Mouse (Mus musculus): ENCODE measurements around the gene Ppp1r16b. TPM values are rescaled to one million over a fixed set of nuclear protein-coding genes. Genes with fewer than 3 reads are reported as not detected.

Ppp1r16b gene
- total RNA-seq, 2 experiments from 2014 or later, result 74.2 to 76.5 TPM

DNA sequence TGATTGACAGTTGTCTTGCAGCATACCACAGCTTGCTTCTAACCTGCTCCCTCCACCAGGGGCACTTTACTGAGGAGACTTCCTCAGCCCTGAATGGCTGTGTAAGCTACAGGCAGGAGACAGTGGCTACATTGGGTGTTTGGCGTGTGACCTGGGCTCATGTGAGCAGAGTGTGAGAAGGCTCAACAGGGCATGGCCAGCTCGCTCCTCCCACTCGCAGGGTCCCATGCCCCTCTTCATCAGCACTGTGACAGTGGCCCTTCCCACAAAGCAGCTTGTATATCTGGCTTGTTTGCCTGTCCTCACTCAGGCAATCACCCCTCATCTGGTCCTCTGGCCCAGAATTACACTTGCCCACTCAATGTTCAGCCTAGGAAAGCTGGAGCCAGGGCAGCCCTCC, 73.9 kb downstream of the Ppp1r16b start:
- intact Hi-C loops (cut with DNase I), result no loop called here
- no peak for DNase-seq (ENCODE audit: low spot score in 2 of 2)

DNA sequence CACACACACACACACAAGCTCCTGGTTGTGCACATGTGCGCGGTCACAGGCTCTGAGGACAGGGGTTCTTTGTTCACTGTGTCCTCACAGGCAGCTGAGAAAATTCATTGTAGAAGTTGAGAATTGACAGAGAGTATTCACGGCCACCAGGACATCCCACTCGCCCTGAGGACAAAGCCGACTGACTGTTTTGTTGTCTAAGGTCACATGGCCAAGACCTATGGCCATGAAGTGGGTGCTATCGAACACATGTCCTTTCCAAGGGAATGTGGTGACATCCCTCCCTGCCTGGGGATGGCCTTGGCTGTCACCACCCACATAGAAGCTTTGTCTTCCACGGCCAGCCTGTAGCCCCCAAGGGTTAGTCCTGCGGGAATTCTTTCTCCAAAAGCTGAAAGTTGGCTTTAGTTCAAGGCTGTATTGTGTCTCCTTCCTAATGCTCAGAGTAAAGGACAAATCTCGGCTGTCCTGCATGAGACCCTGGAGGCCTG, 75.9 kb downstream of the Ppp1r16b start:
- intact Hi-C loops (cut with DNase I), result loop anchor here (5.0 kb wide), 1 partner anchor 74 kb away; the partner anchor contains the start of gene Ppp1r16b
- DNase-seq (ENCODE audit: low spot score in 2 of 2), result peak in 1 of 2 experiments; percentile 20

DNA sequence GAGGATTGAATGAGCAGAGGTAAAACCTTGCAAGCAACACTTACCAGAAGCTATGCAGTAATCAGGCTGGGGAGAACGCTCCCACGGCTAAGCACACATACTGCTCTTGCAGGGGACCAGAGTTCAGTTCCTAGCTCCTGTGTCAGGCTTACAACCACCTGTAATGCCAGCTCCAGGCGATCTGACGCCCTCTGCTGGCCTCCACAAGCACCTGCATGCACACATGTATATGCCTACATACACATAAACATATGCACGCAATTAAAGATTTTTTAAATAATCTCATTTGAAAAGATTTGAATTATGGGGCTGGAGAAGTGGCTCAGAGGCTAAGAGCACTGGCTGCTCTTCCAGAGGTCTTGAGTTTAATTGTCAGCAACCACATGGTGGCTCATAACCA, 77.2 kb downstream of the Ppp1r16b start:
- no peak for DNase-seq (ENCODE audit: low spot score in 2 of 2)
- intact Hi-C loops (cut with DNase I), result loop anchor here (5.0 kb wide), 1 partner anchor 75 kb away; the partner anchor contains the start of gene Ppp1r16b

DNA sequence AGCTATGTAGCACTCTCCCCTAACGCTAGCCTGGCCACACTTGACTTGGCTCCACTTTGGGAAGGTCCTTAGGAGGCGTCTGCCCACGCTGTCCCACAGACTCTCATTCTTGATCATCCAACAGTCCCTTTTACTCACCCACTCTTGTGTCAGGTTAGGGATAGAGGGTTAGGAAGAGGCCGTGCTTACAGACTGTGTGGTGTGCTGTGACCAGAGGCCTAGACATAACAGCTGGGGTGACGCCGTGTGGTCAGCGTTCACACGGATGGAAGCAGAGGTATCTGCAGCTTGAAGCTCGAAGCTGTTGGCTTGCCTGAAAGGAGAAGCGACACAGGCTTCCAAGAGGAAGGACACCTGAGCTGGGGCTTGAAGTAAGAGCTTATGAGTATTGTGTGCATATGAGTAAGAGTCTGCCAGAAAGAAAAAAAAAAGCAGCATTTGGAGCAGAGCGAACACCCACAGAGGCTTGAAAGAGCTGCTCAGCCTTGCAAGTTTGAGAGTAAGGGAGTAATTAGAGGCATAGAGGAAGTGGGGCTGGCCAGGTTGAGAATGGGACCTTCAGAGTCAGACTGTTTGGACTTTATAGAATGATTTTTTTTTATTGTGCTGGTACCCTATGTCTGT, 78.4 kb downstream of the Ppp1r16b start:
- intact Hi-C loops (cut with DNase I), result loop anchor here (5.0 kb wide), 1 partner anchor 76 kb away; the partner anchor contains the start of gene Ppp1r16b

DNA sequence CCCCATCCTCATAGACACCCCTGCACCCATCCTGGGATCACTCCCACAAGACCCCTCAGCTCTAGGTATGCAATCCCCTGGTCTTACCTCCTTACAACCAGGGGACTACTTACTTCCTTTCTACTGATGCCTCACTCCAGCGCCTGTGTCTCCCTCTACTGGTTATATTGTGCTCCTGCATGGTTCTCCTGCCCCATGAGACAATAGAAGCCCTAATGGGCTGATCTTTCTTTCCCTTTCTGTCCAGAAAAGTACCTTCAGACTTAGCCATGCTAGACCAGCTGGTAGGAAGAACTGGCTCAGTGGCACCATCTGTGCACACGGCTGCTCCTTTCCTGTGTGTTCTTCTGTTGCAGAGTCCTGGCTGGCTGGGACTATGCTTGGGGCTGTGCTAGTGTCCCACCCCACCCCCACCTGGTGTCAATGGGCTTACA, 79.9 kb downstream of the Ppp1r16b start:
- intact Hi-C loops (cut with DNase I), result loop anchor here (5.0 kb wide), 1 partner anchor 193 kb away; no protein-coding TSS in a partner anchor
- DNase-seq (ENCODE audit: low spot score in 2 of 2), result peak; percentile 45 to 62

More for the DNA sequence above, 78.4 kb downstream of the Ppp1r16b start:
- no peak for DNase-seq (ENCODE audit: low spot score in 2 of 2)

DNA sequence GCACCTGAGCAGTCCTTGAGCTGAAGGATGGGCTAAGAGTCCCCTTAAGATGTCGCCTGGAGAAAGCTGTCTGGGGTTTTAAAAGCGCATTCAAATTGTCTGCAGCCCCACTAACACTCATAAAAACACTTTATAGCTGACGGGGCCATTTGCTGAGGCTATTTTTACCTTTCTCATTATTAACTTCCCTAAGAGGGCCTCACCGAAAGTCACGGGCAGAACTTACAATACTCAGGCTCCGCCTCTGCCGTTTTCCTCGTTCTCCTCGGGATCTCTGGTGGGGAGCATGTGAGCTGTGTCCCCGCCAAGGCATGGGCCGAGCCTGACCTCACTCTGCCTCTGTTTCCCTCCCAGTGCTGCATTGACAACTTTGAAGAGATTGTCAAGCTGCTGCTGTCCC, 81.0 kb downstream of the Ppp1r16b start:
- DNase-seq (ENCODE audit: low spot score in 2 of 2), result no peak
- intact Hi-C loops (cut with DNase I), result loop anchor here (5.0 kb wide), 1 partner anchor 194 kb away; no protein-coding TSS in a partner anchor

DNA sequence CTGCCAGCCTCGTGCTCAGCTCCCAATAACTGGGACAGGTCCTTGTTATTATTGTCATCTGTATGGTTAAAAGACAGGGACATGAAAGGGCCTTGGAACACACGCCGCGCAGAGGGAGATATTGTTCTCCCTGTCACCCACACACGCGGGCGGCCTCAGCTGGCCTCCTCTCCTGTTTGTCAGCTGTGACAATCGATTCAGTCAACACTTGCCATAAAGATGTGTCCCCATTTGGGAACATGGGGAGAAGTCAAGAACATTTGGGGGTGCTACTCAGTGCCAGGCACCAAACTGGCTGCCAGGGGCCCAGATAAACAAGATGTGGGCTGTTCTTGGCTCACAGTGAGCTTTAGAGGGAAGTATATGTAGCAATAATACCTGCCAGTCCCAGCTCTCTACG, 84.2 kb downstream of the Ppp1r16b start:
- intact Hi-C loops (cut with DNase I), result loop anchor here (5.0 kb wide), 1 partner anchor 197 kb away; no protein-coding TSS in a partner anchor
- DNase-seq (ENCODE audit: low spot score in 2 of 2), result no peak

DNA sequence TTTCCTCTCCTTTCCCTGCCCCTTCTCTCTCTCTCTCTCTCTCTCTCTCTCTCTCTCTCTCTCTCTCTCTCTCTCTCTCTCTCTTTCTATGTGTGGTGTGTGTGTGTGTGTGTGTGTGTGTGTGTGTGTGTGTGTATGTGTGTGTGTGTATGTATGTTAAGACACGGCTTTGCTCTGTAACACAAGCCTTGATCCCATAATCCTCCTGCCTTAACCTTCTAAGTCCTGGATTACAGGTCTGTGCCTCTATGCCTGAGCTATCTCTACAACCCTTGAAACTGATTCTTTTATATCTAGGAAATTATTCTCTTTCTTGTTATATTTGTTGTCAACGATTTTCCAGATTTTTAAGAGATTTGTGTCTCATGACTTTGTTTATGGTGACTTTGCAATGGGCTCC, 95.0 kb downstream of the Ppp1r16b start:
- intact Hi-C loops (cut with DNase I), result no loop called here
- no peak for DNase-seq (ENCODE audit: low spot score in 2 of 2)

DNA sequence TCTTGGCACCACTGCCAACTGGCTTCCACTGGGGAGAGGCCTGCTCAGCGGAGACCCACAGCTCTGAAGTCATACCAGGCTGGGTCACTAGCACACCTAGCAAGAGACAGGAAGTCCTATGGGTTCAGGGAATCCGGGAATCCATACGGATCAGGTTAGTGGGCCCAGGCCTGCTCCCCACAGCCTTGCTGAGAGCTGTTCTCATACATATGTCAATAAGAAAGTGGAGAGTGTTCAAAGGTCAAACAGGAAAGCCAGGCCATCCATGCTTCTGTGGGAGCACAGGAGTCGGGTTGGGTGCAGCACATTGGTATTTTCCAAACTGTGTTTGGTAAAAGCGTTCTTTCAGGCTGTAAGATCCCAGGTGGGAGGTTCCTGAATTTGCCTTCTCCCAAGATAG, 97.1 kb downstream of the Ppp1r16b start:
- intact Hi-C loops (cut with DNase I), result no loop called here

DNA sequence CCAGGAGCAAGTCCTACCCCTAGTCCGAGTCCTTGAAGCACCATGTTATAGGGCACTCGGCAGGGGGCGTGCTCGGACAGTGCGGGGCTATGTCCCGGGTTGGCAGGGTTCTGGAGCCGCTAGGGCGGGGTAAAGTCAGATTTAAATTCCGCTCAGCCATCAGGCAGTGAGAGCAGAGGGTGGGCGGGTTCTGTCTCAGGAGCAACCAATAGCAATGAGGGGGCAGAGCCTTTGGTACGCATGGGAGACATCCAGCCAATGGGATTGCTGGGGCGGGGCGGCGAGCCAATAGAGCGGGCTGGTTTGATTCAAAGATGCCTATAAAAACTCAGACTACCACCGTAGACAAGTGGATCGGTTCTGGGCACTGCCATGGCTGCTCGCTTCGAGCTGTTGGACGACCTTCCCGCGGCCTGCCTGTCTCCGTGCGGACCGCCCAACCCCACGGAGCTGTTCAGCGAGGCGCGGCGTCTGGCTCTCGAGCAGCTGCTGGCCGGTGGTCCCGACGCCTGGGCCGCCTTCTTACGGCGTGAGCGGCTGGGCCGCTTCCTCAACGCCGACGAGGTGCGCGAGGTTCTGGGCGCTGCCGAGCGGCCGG, 102.6 kb downstream of the Ppp1r16b start, which contains the start of gene Fam83d:
TSS of gene Fam83d (plus strand) at position 352 of the 598 bp plus-strand sequence.
- peak; percentile 95 to 98 for DNase-seq (ENCODE audit: low spot score in 2 of 2)
- intact Hi-C loops (cut with DNase I), result loop anchor here (5.0 kb wide), 1 partner anchor 94 kb away; no protein-coding TSS in a partner anchor

More for the DNA sequence above, 97.1 kb downstream of the Ppp1r16b start:
- DNase-seq (ENCODE audit: low spot score in 2 of 2), result no peak

DNA sequence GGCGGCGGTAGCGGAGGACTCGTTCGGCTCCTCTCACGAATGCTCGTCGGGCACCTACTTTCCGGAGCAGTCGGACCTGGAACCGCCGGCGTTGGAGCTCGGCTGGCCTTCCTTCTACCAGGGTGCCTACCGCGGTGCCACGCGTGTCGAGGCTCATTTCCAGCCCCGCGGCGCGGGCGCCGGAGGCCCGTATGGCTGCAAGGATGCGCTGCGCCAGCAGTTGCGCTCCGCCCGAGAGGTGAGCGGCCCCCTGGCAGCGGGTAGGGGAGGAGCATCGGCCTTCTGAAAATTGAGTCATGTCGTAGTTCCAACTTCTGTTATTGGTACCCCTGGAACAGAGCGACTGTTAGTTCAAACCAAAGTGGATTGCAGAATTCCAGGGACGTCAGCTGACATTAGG, 103.2 kb downstream of the Ppp1r16b start:
- intact Hi-C loops (cut with DNase I), result loop anchor here (5.0 kb wide), 1 partner anchor 94 kb away; no protein-coding TSS in a partner anchor
- no peak for DNase-seq (ENCODE audit: low spot score in 2 of 2)

DNA sequence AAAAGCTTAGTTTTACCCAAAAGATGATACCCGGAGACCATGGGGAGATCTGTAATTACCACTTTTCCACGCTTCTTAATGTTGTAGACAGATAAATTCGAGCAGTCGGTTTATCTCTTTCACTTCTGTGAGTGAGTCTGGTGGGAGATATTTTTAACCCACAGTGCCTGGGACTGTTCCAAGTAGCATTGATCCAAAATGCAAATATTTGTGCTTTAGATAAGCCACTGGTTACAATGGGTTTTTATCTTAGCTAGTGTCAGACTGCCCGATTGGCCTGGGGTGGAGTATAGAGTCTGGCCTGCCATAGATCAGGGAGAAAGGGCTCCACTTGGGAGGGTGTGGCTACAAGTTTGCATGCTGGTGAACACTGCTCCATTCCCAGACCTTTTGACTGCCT, 103.6 kb downstream of the Ppp1r16b start:
- no peak for DNase-seq (ENCODE audit: low spot score in 2 of 2)
- intact Hi-C loops (cut with DNase I), result loop anchor here (5.0 kb wide), 1 partner anchor 94 kb away; no protein-coding TSS in a partner anchor

DNA sequence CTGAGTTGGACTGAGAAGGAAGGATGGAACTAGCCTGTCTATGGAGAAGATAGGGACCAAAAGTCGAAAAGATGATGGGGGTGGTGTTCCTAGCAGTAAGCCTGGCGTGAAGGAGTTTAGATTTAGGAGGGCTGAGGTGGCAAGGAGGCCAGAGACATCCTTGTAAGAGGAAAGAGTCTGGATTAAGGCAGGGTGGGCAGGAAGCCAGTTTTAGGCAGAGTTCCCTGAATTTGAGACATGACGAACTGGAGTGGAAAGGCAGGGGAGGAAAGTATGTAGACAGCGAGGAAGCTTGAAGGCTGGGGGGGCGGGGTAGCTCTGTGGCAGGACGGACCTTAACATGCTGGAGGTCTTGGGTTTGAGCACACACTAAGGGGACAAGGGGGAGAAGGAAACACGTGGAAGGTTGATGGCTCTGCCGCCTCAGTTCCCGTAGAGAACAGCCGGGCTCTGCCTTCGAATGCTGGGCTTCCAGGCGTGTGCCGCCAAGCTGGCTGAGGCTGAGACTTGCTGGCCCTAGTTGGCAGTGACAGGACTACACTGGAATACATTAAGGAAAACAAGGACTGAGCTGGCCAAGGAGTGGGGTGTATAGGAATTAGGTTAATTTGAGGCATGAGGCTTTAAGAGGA, 105.0 kb downstream of the Ppp1r16b start:
- intact Hi-C loops (cut with DNase I), result no loop called here
- no peak for DNase-seq (ENCODE audit: low spot score in 2 of 2)

DNA sequence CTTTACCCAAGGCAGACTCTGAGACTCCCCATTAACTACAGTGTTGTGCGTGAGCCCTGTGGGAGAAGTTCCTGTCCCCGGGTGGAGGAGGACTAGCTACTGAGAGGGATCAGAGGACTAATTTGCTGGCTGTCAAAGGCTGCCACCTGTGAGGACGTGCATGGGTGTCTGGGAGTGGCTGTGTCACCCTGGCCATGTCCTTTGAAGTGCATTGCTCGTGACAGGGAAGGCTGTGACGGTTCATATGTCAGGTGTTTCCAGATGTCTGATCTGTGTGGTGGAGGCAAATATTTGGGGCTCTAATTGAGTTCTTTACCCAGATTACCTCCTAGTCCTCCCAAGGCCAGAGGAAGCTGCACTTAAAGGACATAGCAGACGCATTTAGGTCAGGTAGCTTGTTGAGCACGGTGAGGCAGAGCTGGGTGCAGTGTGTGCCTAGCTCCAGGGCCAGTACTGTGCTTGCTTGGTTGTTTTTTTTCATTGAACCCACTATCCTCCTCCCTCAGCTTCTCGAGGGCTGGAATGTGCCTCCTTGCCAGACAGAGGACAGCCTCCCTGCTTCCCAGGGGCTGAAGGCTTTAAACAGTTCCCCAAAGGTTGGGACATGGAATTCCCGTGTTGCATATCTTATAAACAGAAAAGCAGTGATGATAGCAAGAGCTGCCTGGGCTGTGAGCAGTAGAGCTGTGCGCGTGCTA, 106.0 kb downstream of the Ppp1r16b start:
- no peak for DNase-seq (ENCODE audit: low spot score in 2 of 2)
- intact Hi-C loops (cut with DNase I), result no loop called here

DNA sequence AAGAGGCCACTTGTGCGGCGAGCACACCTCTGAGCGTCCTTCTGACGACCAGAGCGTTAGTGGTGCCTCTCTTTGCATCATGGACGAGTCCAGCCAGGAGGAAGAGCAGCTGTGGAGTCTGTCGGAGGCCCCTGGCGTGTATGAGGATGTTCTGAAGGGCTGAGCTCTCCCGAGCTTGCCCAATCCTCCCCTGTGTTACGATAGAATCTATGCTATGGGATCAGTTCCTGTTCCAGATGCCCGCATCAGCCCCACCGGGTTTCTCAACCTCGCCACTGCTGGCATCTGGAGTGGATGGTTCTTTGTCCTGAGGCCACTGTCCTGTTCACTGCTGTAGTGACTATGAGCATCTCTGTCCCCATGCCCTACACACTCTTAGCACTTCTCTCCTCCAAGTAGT, 107.6 kb downstream of the Ppp1r16b start:
- intact Hi-C loops (cut with DNase I), result no loop called here
- no peak for DNase-seq (ENCODE audit: low spot score in 2 of 2)

DNA sequence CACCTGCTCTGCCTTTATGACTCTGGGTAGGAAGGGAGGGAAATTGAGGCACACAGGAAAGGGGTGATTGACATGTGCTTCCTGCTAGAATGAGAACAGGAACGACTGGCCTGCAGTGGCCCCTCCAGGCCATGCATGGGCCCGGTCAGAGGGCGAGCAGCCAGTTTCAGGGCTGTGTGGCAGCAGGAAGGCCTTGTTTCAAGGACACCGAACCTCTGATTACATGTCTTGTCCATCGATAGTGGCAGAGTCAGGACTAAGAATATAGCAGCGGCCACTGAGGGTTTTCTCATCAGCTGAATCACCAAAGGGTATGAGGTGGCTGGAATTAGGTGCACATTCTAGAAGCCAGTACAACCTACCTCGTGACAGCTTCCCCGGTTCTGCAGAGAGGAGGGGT, 109.7 kb downstream of the Ppp1r16b start:
- intact Hi-C loops (cut with DNase I), result no loop called here
- no peak for DNase-seq (ENCODE audit: low spot score in 2 of 2)

DNA sequence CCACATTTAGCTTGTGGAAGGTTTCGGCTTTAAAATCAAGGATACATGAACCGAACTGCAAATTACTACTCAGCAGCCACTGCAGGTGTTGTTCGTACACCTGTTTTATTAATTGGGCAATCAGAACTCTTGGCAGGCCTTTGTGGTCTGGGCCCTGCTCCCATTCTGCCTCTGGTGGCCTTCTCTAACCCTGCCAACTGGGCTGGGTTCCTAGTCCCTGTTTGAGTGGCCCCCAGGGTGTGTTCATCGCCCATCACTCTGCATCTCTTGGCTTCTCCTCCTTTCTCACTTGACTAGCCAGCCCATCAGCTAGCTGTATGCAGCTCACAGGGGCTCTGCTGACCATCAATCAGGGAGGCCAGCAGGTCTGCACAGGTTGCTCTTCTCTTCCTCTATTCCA, 111.5 kb downstream of the Ppp1r16b start:
- no peak for DNase-seq (ENCODE audit: low spot score in 2 of 2)
- intact Hi-C loops (cut with DNase I), result no loop called here

DNA sequence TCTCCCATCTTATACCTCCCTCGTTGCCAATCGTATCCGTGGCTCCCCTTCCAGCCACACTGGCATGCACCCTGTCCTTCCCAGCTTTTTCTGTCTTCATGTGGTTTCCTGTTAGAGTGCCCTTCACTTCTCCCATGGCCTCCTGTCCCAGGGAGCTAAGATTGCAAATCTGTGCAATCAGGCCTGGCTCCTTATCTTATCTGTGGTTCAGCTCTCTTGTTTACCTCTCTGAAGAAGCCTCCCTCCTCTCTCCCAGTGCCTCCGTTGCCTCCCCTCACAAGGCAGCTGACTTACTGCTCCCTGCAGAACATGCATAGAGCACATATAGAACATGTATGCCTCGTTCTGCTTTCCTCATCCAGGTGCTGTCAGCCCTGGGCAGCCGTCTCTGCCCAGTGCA, 112.3 kb downstream of the Ppp1r16b start:
- DNase-seq (ENCODE audit: low spot score in 2 of 2), result no peak
- intact Hi-C loops (cut with DNase I), result no loop called here

DNA sequence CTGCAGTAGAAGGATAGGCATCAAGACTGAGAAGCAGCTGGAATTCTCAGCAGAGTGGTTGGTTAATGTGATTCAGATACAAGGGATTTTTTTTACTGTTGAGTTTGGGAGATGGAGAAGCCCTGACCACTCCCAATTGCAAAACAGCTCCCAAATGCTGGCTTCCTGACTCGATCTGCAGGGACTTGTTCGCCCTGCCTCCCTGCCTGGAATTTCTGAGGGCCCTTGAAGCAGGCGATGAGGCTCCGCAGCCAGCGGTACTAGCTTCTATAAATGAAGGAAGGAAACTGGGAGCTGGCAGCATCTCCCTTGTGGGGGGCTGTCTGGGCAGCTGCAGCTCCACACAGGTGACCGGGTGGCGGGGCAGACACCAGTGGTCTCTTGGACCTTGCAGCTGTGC, 113.2 kb downstream of the Ppp1r16b start:
- intact Hi-C loops (cut with DNase I), result no loop called here
- no peak for DNase-seq (ENCODE audit: low spot score in 2 of 2)
